Mouse (Mus musculus) heart, embryonic 11.5 days (tissue): ENCODE results near the gene Pcbp4. TPM values are rescaled to one million over a fixed set of nuclear protein-coding genes. Genes with fewer than 3 reads are reported as not detected.

Experiments
- ATAC-seq: fragments of 200-750 bp; cut with Nextera tagmentation; replicated peaks from 2 replicates; pipeline ENCODE4 v1.8.0; 2017; ENCODE audit warnings: moderate library complexity; ENCODE audit not compliant: insufficient number of reproducible peaks, low FRiP score, low TSS enrichment
- H3K27ac ChIP-seq: fragments of 300-500 bp; sonication (generic); 2 replicates; pipeline ENCODE4 v1.5.1; 2014; ENCODE audit warnings: mild to moderate bottlenecking, low read depth, low read length
- H3K27me3 ChIP-seq: fragments of 300-500 bp; sonication (generic); 2 replicates; pipeline ENCODE4 v1.6.1; 2014; ENCODE audit warnings: mild to moderate bottlenecking, low read length, mixed read lengths; ENCODE audit not compliant: control insufficient read depth, insufficient read depth
- H3K36me3 ChIP-seq: fragments of 300-500 bp; sonication (generic); 2 replicates; pipeline ENCODE4 v1.6.1; 2014; ENCODE audit warnings: mild to moderate bottlenecking, low read length, moderate library complexity, mixed read lengths; ENCODE audit not compliant: control insufficient read depth, insufficient read depth
- H3K4me1 ChIP-seq: fragments of 300-500 bp; sonication (generic); 2 replicates; pipeline ENCODE4 v1.6.1; 2014; ENCODE audit warnings: low read length; ENCODE audit not compliant: control insufficient read depth, insufficient read depth
- H3K4me2 ChIP-seq: fragments of 300-500 bp; sonication (generic); 2 replicates; pipeline ENCODE4 v1.6.1; 2014; ENCODE audit warnings: mild to moderate bottlenecking, moderate library complexity
- H3K4me3 ChIP-seq: fragments of 300-500 bp; sonication (generic); 2 replicates; pipeline ENCODE4 v1.5.1; 2014; ENCODE audit warnings: low read depth, low read length
- H3K9ac ChIP-seq: fragments of 300-500 bp; sonication (generic); 2 replicates; pipeline ENCODE4 v1.6.1; 2014; ENCODE audit warnings: mild to moderate bottlenecking, low read depth, low read length, moderate library complexity
- H3K9me3 ChIP-seq: fragments of 300-500 bp; sonication (generic); replicated peaks from 2 replicates; pipeline ENCODE4 v1.6.1; 2016; ENCODE audit warnings: low read length; ENCODE audit not compliant: control insufficient read depth
- WGBS: fragments of 180-500 bp; shearing (Covaris S2); extraction: QIAGEN DNeasy Blood & Tissue Kit; methylation state at CpG from one replicate; pipeline ENCODE4 v1.1.7; 2014; ENCODE audit not compliant: insufficient replicate concordance; 5-methylcytosine and 5-hydroxymethylcytosine counted together
- polyA plus RNA-seq: library from polyadenylated mRNA; unstranded; fragments of >200 nt; fragmentation: Nextera tagmentation; extraction: Ambion mirVana; gene quantifications from 2 replicates; pipeline ENCODE4 v1.2.1, GENCODE M21; 2014

Gene Pcbp4
- polyA plus RNA-seq, 1 experiment from 2014 or later, result 80.4 TPM

GRCm38 (mm10) chr9:106450661-106451060 is 2.4 kb upstream of the Pcbp4 start:
- H3K9me3 ChIP-seq, result no peaks in the 10 kb centered on the region
- H3K4me1 ChIP-seq, result peaks cover 50% of the 10 kb centered on the region
- peak overlapping the region; percentile 14; the same call in 1 of the 2 replicates for H3K4me2 ChIP-seq
- WGBS, result 8% methylated on average over 9 of the region's 9 CpGs
- no peak overlapping the region for H3K4me3 ChIP-seq
- no peak for ATAC-seq
- no peak overlapping the region for H3K9ac ChIP-seq
- H3K27ac ChIP-seq, result peak overlapping the region; percentile 35; the same call in 1 of the 2 replicates
- H3K36me3 ChIP-seq, result no peaks in the 10 kb centered on the region; the same call in 1 of the 2 replicates
- peaks cover 7% of the 10 kb centered on the region for H3K27me3 ChIP-seq

- Histone ChIP-seq H3K36me3 (no peaks in the 10 kb centered on the region; the same call in 1 of the 2 replicates), H3K9me3 (no peaks in the 10 kb centered on the region), H3K27me3 (peaks cover 7% of the 10 kb centered on the region), H3K4me2 (no peak overlapping the region; the same call in 1 of the 2 replicates), H3K9ac (no peak overlapping the region), H3K27ac (no peak overlapping the region), H3K4me3 (no peak overlapping the region), H3K4me1 (peaks cover 57% of the 10 kb centered on the region)
- no peak for ATAC-seq
- 65% methylated on average over 11 of the region's 11 CpGs for WGBS
These were observed 1.8 kb upstream of the Pcbp4 start for GRCm38 (mm10) chr9:106451298-106451697.

DNA sequence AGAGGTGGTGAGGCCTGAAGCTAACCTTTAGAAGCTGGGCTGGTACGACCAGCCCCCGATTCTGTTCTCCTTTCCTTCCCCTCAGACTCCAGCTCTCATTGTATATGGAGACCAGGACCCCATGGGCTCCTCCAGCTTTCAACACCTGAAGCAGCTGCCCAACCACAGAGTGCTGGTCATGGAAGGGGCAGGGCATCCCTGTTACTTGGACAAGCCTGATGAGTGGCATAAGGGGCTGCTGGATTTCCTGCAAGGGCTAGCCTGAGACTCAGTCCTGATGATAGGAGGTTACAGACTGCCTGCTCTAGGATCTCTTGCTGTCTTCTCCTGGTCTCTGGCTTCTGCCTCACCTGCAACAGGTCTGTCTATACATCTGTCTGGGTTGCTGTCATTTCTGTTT is 1.2 kb upstream of the Pcbp4 start:
- no peak for ATAC-seq
- H3K4me2 ChIP-seq, result no peak overlapping the region
- H3K27ac ChIP-seq, result no peak overlapping the region
- H3K27me3 ChIP-seq, result peaks cover 7% of the 10 kb centered on the region
- no peaks in the 10 kb centered on the region for H3K9me3 ChIP-seq
- H3K4me1 ChIP-seq, result peaks cover 63% of the 10 kb centered on the region
- H3K9ac ChIP-seq, result no peak overlapping the region
- 49% methylated on average over 2 of the region's 2 CpGs for WGBS
- no peaks in the 10 kb centered on the region; the same call in 1 of the 2 replicates for H3K36me3 ChIP-seq
- H3K4me3 ChIP-seq, result no peak overlapping the region

GRCm38 (mm10) chr9:106452351-106452750 is 740 bp upstream of the Pcbp4 start:
- Histone ChIP-seq H3K9ac (peak overlapping the region; percentile 92), H3K9me3 (no peaks in the 10 kb centered on the region), H3K27ac (no peak overlapping the region), H3K36me3 (no peaks in the 10 kb centered on the region; the same call in 1 of the 2 replicates), H3K4me1 (peaks cover 67% of the 10 kb centered on the region), H3K4me3 (peak overlapping the region; percentile 77; the same call in 1 of the 2 replicates), H3K27me3 (peaks cover 7% of the 10 kb centered on the region), H3K4me2 (peak overlapping the region; percentile 96)
- 26% methylated on average over 6 of the region's 6 CpGs for WGBS
- no peak for ATAC-seq

DNA sequence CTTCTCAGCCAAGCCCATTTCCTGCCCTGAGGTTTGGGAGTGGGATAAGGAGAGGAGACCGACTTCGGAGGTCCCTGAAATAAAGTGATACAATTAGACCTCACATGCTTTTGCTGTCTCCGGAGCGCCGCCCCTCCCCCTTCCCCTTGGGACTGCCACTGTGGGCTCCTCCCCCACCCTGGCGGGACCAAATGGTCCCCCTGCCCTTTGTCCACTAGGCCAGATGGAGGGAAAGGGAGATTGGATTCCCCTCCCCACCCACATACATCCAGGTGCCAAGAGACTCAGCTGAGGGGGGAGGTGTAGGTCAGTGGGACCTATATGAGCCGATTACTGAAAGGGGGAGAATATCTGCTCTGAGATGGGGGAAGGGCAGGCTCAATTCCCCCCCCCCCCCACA is 270 bp upstream of the Pcbp4 start:
- no peak for ATAC-seq
- WGBS, result 2% methylated on average over 7 of the region's 7 CpGs
- H3K9me3 ChIP-seq, result no peaks in the 10 kb centered on the region
- H3K4me1 ChIP-seq, result peaks cover 69% of the 10 kb centered on the region
- peak overlapping the region; percentile 96 for H3K4me2 ChIP-seq
- H3K9ac ChIP-seq, result peak overlapping the region; percentile 92
- no peaks in the 10 kb centered on the region; the same call in 1 of the 2 replicates for H3K36me3 ChIP-seq
- H3K27ac ChIP-seq, result no peak overlapping the region
- H3K4me3 ChIP-seq, result peak overlapping the region; percentile 77
- H3K27me3 ChIP-seq, result peaks cover 7% of the 10 kb centered on the region

DNA sequence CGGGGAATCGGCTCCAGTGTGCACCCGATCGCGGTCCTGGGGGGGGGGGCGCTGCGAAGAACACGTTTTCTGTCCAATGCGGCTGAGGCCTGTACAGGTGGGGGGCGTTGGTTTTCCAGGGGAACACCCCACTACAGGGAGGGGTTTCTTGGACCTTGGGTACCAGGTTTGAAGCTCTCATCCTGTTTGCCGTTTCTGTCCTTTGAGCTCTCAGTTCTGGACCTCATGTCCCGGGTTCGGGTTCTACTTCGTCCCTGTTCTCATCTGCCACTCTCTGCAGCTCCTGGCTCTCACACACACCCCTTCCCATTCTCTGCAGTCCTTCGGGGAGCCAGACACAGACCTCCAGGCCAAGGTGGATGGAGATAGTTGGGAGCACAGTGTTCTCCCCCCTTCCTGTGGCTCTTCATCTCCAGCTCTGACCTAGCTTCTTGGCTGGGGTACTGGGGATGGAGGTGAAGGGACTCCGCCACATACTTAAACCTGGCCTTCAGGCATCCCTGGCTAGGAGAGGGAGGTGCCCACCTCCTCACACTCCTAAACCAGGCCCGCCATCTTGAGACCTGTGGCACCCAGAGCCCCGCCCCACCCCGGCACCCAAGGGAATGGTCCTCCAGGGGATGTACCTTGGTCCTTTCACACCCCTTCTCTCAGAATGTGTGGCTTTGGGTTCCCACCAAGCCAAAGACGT is 1.1 kb downstream of the Pcbp4 start:
- peak overlapping the region; percentile 96 for H3K4me2 ChIP-seq
- ATAC-seq, result 0 out of 2 replicates have a peak, but pooled peaks have one; percentile 0
- H3K4me1 ChIP-seq, result peaks cover 66% of the 10 kb centered on the region
- H3K4me3 ChIP-seq, result peak overlapping the region; percentile 77
- H3K27ac ChIP-seq, result peak overlapping the region; percentile 91
- peaks cover 7% of the 10 kb centered on the region for H3K27me3 ChIP-seq
- 3% methylated on average over 13 of the region's 20 CpGs for WGBS
- no peaks in the 10 kb centered on the region; the same call in 1 of the 2 replicates for H3K36me3 ChIP-seq
- H3K9ac ChIP-seq, result peak overlapping the region; percentile 92
- no peaks in the 10 kb centered on the region for H3K9me3 ChIP-seq

GRCm38 (mm10) chr9:106454888-106455681 is 2.0 kb downstream of the Pcbp4 start:
- Histone ChIP-seq H3K36me3 (peaks cover 3% of the 10 kb centered on the region; the same call in 1 of the 2 replicates), H3K27ac (peak overlapping the region; percentile 91), H3K27me3 (peaks cover 7% of the 10 kb centered on the region), H3K4me3 (peak overlapping the region; percentile 77), H3K4me1 (peaks cover 64% of the 10 kb centered on the region), H3K4me2 (peak overlapping the region; percentile 96), H3K9ac (peak overlapping the region; percentile 92), H3K9me3 (no peaks in the 10 kb centered on the region)
- WGBS, result 1% methylated on average over 16 of the region's 17 CpGs
- 0 out of 2 replicates have a peak, but pooled peaks have one; percentile 7 for ATAC-seq

- peak overlapping the region; percentile 18 for H3K27ac ChIP-seq
- H3K4me1 ChIP-seq, result peaks cover 52% of the 10 kb centered on the region
- H3K4me3 ChIP-seq, result peak overlapping the region; percentile 77; the same call in 1 of the 2 replicates
- peaks cover 7% of the 10 kb centered on the region for H3K27me3 ChIP-seq
- no peak for ATAC-seq
- H3K36me3 ChIP-seq, result peaks cover 6% of the 10 kb centered on the region; the same call in 1 of the 2 replicates
- peak overlapping the region; percentile 52; the same call in 1 of the 2 replicates for H3K9ac ChIP-seq
- WGBS, result 41% methylated on average over 15 of the region's 15 CpGs
- H3K9me3 ChIP-seq, result no peaks in the 10 kb centered on the region
- peak overlapping the region; percentile 96 for H3K4me2 ChIP-seq
These were observed 3.5 kb downstream of the Pcbp4 start for GRCm38 (mm10) chr9:106456325-106457162.
